Mouse (Mus musculus) kidney, embryonic 15.5 days (tissue): Measurements from ENCODE around the gene Taf8. TPM values are rescaled to one million over a fixed set of nuclear protein-coding genes. Genes with fewer than 3 reads are reported as not detected.
"Not testable (repeated sequence)": the region's sequence is repeated elsewhere in the genome, so short reads cannot be mapped to it uniquely, and the experiment has no call there.

ENCODE experiments used
- ATAC-seq: fragments of 200-750 bp; cut with Nextera tagmentation; replicated peaks from 2 replicates; pipeline ENCODE4 v1.8.0; 2017; ENCODE audit warnings: moderate TSS enrichment; ENCODE audit not compliant: low FRiP score
- H3K27ac ChIP-seq: fragments of 300-500 bp; sonication (generic); 2 replicates; pipeline ENCODE4 v1.5.1; 2015; ENCODE audit warnings: mild to moderate bottlenecking, inconsistent platforms
- H3K27me3 ChIP-seq: fragments of 300-500 bp; sonication (generic); 2 replicates; pipeline ENCODE4 v1.6.1; 2015; ENCODE audit warnings: inconsistent platforms
- H3K36me3 ChIP-seq: fragments of 300-500 bp; sonication (generic); 2 replicates; pipeline ENCODE4 v1.6.1; 2015; ENCODE audit warnings: inconsistent platforms
- H3K4me1 ChIP-seq: fragments of 300-500 bp; sonication (generic); 2 replicates; pipeline ENCODE4 v1.6.1; 2015; ENCODE audit warnings: inconsistent platforms
- H3K4me2 ChIP-seq: fragments of 300-500 bp; sonication (generic); 2 replicates; pipeline ENCODE4 v1.6.1; 2015; ENCODE audit warnings: moderate library complexity, mild to moderate bottlenecking, inconsistent platforms
- H3K4me3 ChIP-seq: fragments of 300-500 bp; sonication (generic); replicated peaks from 2 replicates; pipeline ENCODE4 v1.5.1; 2015; ENCODE audit warnings: mild to moderate bottlenecking, inconsistent platforms
- H3K9ac ChIP-seq: fragments of 300-500 bp; sonication (generic); 2 replicates; pipeline ENCODE4 v1.6.1; 2015; ENCODE audit warnings: mild to moderate bottlenecking, inconsistent platforms
- H3K9me3 ChIP-seq: fragments of 300-500 bp; sonication (generic); replicated peaks from 2 replicates; pipeline ENCODE4 v1.6.1; 2016; ENCODE audit warnings: inconsistent platforms
- WGBS: fragments of 180-500 bp; shearing (Covaris S2); methylation state at CpG from one replicate; pipeline ENCODE4 v1.1.7; 2015; ENCODE audit warnings: mixed read lengths; 5-methylcytosine and 5-hydroxymethylcytosine counted together
- polyA plus RNA-seq: library from polyadenylated mRNA; unstranded; fragments of >200 nt; fragmentation: Nextera tagmentation; extraction: Ambion mirVana; gene quantifications from 2 replicates; pipeline ENCODE4 v1.2.1, GENCODE M21; 2015

Gene Taf8
- polyA plus RNA-seq, 1 experiment from 2014 or later, result 37.0 TPM

DNA sequence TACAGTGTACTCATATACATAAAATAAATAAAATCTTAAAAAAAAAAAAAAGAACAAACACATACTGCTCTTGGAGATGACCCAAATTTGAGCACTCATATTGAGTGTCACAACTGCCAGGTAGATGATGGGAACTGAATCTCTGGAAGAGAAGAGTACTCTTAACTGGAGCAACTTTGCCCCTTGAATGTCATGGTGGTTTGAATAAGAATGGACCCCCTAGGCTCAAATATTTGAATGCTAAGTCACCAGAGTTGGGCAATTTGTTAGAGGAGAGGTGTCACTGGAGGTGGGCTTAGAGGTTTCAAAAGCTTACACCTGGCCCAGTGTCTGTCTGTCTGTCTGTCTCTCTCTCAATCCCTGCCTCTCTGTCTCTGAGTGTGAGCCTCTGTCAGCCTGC, 1.6 kb upstream of the Taf8 start:
- 0 out of 2 replicates have a peak overlapping the region, but pooled peaks have one; percentile 76 for H3K27ac ChIP-seq
- peaks cover 21% of the 10 kb centered on the region for H3K36me3 ChIP-seq
- no peak for ATAC-seq
- H3K9ac ChIP-seq, result 0 out of 2 replicates have a peak overlapping the region, but pooled peaks have one; percentile 53
- no peak overlapping the region for H3K4me2 ChIP-seq
- H3K27me3 ChIP-seq, result no peaks in the 10 kb centered on the region
- no peak overlapping the region for H3K4me3 ChIP-seq
- no peaks in the 10 kb centered on the region for H3K9me3 ChIP-seq
- peaks cover 49% of the 10 kb centered on the region for H3K4me1 ChIP-seq

DNA sequence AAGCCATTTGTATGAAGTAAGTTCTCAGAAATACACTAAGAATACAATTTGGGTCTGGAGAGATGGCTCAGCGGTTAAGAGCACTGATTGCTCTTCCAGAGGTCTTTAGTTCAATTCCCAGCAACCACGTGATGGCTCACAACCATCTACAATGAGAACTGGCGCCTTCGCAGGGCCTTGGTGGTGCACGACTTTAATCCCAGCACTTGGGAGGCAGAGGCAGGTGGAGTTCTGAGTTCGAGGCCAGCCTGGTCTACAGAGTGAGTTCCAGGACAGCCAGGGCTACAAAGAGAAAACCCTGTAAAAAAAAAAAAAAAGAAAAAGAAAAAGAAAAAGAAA, 584 bp upstream of the Taf8 start:
- 81% methylated on average over 6 of the region's 6 CpGs for WGBS
- Histone ChIP-seq H3K4me2 (peak overlapping the region; percentile 92), H3K27ac (peak overlapping the region; percentile 42; the same call in 1 of the 2 replicates), H3K36me3 (peaks cover 29% of the 10 kb centered on the region), H3K4me3 (peak overlapping the region; percentile 69; the same call in 1 of the 2 replicates), H3K4me1 (peaks cover 40% of the 10 kb centered on the region)
- not testable (repeated sequence) for ATAC-seq, H3K27me3 ChIP-seq, H3K9ac ChIP-seq, H3K9me3 ChIP-seq

DNA sequence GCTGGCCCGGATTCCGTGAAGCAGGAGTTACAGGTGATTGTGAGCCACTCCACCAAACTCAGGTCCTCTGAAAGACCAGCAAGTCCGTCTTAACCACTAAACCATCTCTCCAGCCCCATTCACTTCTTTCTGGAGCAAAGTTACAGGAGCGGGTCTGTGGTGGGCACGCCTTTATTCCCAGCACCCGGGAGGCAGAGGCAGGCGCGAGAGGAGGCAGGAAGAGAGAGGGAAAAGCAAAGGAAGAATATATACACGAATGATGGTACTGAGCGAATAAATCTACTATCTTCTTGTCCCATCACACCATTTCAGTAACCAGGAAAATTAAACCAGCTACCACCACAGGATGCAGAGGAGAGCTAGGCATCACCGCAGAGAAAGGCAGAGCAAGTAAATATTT, 561 bp downstream of the Taf8 start:
- Histone ChIP-seq H3K27me3 (no peaks in the 10 kb centered on the region), H3K4me3 (peak overlapping the region; percentile 69), H3K9ac (peak overlapping the region; percentile 71), H3K4me1 (peaks cover 35% of the 10 kb centered on the region), H3K9me3 (no peaks in the 10 kb centered on the region), H3K36me3 (peaks cover 40% of the 10 kb centered on the region), H3K4me2 (peak overlapping the region; percentile 92), H3K27ac (0 out of 2 replicates have a peak overlapping the region, but pooled peaks have one; percentile 50)
- 6% methylated on average over 11 of the region's 11 CpGs for WGBS
- ATAC-seq, result no peak

DNA sequence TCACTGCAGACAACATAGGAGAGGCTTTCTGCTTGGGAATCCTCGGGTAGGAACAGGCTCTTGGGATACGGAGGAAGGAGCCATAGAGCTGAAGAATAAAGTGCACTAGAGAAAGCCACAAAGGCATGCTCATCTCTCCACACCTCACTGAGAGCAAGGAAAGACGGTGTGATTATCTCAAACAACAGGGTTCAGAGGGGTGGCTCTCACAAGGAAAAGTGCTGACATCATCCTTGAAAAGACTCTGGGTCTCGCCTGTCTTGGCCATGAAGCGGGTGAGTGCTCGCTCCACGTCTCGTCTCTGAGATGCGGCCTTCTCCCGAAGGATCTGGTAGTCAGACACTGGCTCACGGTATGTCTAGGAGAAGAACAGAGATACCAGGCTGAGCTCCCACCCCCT, 8.0 kb downstream of the Taf8 start:
- no peak for ATAC-seq
- no peak overlapping the region for H3K9ac ChIP-seq
- no peaks in the 10 kb centered on the region for H3K4me1 ChIP-seq
- no peaks in the 10 kb centered on the region for H3K9me3 ChIP-seq
- no peak overlapping the region for H3K4me3 ChIP-seq
- H3K36me3 ChIP-seq, result peaks cover 98% of the 10 kb centered on the region
- 91% methylated on average over 11 of the region's 11 CpGs for WGBS
- no peak overlapping the region for H3K27ac ChIP-seq
- H3K4me2 ChIP-seq, result no peak overlapping the region
- no peaks in the 10 kb centered on the region for H3K27me3 ChIP-seq

DNA sequence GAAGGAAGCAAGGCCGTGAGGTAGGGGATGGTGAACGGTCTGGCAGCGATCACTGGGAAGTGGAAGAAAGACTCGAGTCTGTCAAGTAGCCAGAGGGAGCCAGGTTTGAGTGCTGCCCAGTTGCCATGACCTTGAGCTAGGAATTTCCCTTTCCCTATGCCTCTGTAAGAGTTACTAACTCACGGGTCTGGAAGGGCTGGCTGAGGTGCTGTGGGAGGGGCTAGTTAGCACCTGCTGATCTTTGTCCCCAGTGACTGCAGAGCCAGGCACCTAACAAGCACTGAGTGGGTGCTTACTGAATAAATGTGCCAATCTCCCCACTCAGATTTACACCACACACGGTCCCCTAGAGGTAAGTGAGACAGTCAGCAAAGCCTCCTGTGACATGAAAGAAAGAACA, 8.4 kb downstream of the Taf8 start:
- ATAC-seq, result no peak
- H3K4me3 ChIP-seq, result no peak overlapping the region
- 90% methylated on average over 6 of the region's 6 CpGs for WGBS

DNA sequence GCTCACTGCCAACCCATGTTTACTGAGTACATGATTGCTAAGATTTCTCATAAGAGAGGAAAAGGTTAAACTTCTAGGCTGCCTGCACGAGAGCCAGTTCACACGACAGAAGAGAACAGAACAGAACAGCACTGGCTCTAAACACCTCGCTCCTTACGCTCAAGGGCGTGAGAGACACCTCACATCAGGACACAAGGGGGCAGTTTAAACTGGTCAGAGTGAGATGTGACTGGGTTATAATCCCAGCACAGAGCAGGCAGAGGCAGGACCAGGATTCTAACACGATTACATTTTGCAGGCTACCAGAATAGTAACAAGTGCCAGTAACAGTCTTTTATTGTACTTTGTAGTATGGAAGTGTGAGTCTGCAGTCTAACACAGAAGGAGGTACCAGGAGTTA, 9.4 kb downstream of the Taf8 start:
- no peak overlapping the region for H3K4me3 ChIP-seq
- no peaks in the 10 kb centered on the region for H3K9me3 ChIP-seq
- H3K4me2 ChIP-seq, result no peak overlapping the region
- H3K4me1 ChIP-seq, result no peaks in the 10 kb centered on the region
- ATAC-seq, result no peak
- WGBS, result 76% methylated on average over 6 of the region's 6 CpGs
- no peak overlapping the region for H3K27ac ChIP-seq
- no peaks in the 10 kb centered on the region for H3K27me3 ChIP-seq
- H3K9ac ChIP-seq, result no peak overlapping the region
- peaks cover 99% of the 10 kb centered on the region for H3K36me3 ChIP-seq

More for the DNA sequence above, 8.4 kb downstream of the Taf8 start:
- Histone ChIP-seq H3K27ac (no peak overlapping the region), H3K9me3 (no peaks in the 10 kb centered on the region), H3K4me2 (no peak overlapping the region), H3K36me3 (peaks cover 98% of the 10 kb centered on the region), H3K4me1 (no peaks in the 10 kb centered on the region), H3K9ac (no peak overlapping the region), H3K27me3 (no peaks in the 10 kb centered on the region)

DNA sequence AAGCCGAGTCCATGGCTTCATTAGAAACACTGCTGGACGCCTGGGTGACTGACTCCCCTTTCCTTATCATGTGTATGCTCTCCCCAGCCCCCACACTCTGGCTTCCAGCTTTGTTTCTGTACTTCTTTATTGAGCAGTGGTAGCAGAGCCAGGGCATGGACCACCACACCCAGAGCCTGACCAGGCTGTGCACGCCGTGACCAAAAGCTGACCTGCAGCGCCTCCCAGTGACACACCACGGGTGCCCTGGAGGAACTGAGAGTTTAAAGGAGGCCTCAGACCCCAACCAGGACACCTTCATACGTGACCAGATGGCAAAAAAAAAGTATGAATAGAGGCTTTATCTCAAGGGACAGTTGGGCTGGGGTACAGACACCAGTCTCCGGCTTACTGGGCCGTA, 11.3 kb downstream of the Taf8 start:
- H3K36me3 ChIP-seq, result peaks cover 85% of the 10 kb centered on the region

DNA sequence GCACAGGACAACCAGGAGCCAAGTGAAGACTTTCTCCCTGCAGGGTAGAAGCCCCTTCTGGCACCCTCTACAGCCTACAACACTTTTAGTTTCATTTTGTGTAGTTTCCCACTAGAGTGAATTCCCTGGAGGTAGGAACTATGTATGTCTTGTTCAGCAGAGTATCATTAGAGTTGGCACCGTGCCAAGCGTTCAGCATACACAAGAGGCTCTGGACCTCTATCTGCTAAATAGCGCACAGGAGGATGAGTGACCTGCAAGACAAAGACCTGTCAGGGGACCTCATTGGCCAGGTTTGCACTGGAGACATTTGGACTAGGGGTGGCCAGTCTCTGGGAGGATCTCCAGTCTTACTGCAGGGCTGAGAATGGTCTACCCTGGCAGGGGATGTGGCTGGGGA, 16.3 kb downstream of the Taf8 start:
- Histone ChIP-seq H3K4me2 (no peak overlapping the region), H3K27me3 (no peaks in the 10 kb centered on the region), H3K9me3 (no peaks in the 10 kb centered on the region), H3K27ac (peak overlapping the region; percentile 85), H3K36me3 (peaks cover 35% of the 10 kb centered on the region), H3K4me1 (peaks cover 24% of the 10 kb centered on the region), H3K4me3 (no peak overlapping the region), H3K9ac (no peak overlapping the region)
- WGBS, result 83% methylated on average over 3 of the region's 3 CpGs
- no peak for ATAC-seq

More for the DNA sequence above, 11.3 kb downstream of the Taf8 start:
- Histone ChIP-seq H3K9ac (no peak overlapping the region), H3K4me1 (peaks cover 4% of the 10 kb centered on the region), H3K9me3 (no peaks in the 10 kb centered on the region), H3K4me2 (no peak overlapping the region), H3K27me3 (no peaks in the 10 kb centered on the region), H3K4me3 (no peak overlapping the region), H3K27ac (no peak overlapping the region)
- 87% methylated on average over 9 of the region's 9 CpGs for WGBS
- ATAC-seq, result no peak

DNA sequence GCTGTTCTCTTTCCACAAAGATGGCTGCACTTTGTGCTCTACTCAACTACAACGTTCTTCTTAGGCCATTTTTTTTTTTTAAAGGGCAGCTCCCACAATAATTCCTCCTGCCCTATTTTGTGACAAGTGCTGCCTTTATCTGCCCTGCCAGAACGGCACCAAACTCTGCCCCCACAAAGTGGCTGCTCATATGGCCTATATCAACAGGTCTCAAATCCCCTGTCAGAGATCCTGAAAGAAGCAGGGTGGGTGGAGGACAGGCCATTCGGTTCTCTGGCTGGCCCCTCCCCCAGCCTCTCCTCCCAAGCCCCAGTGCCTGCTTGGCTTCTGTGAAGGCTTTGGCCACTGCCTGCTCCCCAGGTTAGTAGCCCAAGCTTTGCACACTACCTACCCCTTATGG, 17.1 kb downstream of the Taf8 start:
- 0% methylated on average over 3 of the region's 3 CpGs for WGBS
- ATAC-seq, result 0 out of 2 replicates have a peak, but pooled peaks have one; percentile 10
- Histone ChIP-seq H3K9me3 (no peaks in the 10 kb centered on the region), H3K9ac (no peak overlapping the region), H3K4me3 (no peak overlapping the region), H3K27me3 (no peaks in the 10 kb centered on the region), H3K27ac (peak overlapping the region; percentile 85), H3K4me1 (peaks cover 24% of the 10 kb centered on the region), H3K4me2 (no peak overlapping the region), H3K36me3 (peaks cover 27% of the 10 kb centered on the region)

DNA sequence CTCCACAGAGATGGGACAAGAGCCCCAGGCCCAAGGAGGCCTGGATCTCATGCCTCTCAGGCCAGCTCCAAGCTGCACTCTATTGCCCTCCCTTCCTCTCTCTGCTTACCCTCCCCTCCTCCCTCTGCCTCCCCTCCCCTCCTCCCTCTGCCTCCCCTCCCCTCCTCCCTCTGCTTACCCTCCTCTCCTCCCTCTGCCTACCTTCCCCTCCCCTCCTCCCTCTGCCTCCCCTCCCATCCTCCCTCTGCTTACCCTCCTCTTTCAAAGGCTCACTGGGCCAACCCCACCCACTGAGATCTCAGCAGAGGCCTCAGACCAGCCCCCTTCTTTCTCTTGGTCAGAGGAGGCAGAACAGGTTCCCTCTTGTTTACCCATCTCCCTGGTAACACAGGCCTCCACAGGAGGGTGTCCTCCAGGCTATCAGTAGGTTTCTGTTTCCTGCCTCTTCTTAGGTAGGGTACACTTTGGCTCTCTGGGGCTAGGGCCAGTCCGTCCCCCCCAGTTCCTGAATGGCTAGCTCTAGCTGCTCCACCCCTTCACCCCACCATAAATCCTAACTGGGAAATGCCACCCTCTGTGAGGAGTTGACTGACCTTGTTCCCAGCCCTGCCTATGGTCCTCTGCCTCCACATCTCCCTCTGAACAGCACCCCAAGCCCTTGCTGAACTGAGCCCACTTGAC, 17.7 kb downstream of the Taf8 start:
- Histone ChIP-seq H3K36me3 (peaks cover 21% of the 10 kb centered on the region), H3K27ac (peak overlapping the region; percentile 85), H3K9me3 (no peaks in the 10 kb centered on the region), H3K27me3 (no peaks in the 10 kb centered on the region), H3K4me1 (peaks cover 24% of the 10 kb centered on the region), H3K4me3 (no peak overlapping the region), H3K9ac (no peak overlapping the region), H3K4me2 (no peak overlapping the region)
- 38% methylated on average over 1 of the region's 1 CpGs for WGBS
- ATAC-seq, result peak; percentile 86

DNA sequence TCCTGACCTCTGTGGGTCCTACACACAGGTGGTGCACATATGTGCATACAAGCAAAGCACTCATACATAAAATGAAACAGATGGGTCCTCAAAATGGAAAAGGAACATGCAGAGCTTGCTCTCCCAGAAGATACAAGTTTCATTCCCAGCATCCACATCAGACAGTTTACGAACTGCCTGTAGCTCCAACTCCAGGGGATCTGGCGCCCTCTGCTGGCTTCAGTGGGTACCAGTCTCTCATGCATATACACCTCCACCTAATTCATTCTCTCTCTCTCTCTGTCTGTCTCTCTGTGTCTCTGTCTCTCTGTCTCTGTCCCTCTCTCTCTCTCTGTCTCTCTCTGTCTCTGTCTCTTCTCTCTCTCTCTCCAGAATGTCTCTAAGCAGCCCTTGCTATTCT, 19.7 kb downstream of the Taf8 start:
- no peaks in the 10 kb centered on the region for H3K9me3 ChIP-seq
- no peak overlapping the region for H3K27ac ChIP-seq
- H3K36me3 ChIP-seq, result 0 out of 2 replicates have a peak, but pooled peaks cover 1% of the 10 kb centered on the region
- no peak overlapping the region for H3K9ac ChIP-seq
- no peak overlapping the region for H3K4me2 ChIP-seq
- no peaks in the 10 kb centered on the region for H3K27me3 ChIP-seq
- WGBS, result 50% methylated on average over 2 of the region's 2 CpGs
- H3K4me3 ChIP-seq, result no peak overlapping the region
- no peak for ATAC-seq
- H3K4me1 ChIP-seq, result peaks cover 24% of the 10 kb centered on the region

DNA sequence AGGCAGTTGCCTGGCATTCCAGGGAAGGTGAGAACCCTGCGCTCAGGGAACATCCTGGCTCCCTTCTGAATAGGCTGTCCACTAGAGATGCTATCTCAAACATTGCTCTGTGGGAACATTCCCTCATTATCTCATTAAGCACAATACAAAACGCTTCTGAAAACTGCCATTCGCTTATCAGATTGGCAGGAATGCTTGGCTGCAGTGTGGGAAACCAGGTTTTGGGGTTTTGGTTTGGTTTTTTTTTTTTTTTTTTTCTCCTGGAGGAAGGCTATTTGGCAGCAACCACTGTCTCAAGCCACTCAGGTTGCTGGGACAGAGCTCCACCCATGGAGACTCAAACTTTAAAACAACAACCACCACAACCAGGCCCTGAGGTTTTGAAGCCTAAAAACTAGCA, 22.2 kb downstream of the Taf8 start:
- ATAC-seq, result no peak
- WGBS, result 52% methylated on average over 3 of the region's 3 CpGs
- Histone ChIP-seq H3K4me3 (no peak overlapping the region), H3K36me3 (no peaks in the 10 kb centered on the region), H3K4me2 (no peak overlapping the region), H3K27ac (no peak overlapping the region), H3K9me3 (no peaks in the 10 kb centered on the region), H3K4me1 (peaks cover 11% of the 10 kb centered on the region), H3K9ac (no peak overlapping the region), H3K27me3 (no peaks in the 10 kb centered on the region)

DNA sequence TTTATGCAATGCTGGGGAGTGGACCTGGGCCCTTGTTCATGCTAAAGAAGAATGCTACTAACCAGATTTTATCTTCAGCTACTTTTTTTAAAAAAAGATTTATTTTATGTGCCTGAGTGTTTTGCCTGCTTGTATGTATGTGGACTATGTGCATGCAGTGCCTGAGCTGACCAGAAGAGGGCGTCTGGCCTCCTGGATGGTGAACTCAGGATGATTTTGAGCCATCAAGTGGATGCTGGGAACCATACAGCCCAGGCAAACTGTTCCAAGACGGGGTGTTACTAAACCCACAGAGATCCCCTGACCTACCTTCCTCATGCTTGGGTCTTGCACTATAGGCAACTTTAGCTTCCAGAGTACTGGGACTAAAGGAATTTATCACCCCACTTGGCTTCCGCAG, 26.4 kb downstream of the Taf8 start:
- Histone ChIP-seq H3K36me3 (no peaks in the 10 kb centered on the region), H3K27me3 (no peaks in the 10 kb centered on the region), H3K4me1 (peaks cover 17% of the 10 kb centered on the region), H3K9ac (no peak overlapping the region), H3K27ac (no peak overlapping the region), H3K9me3 (no peaks in the 10 kb centered on the region), H3K4me2 (no peak overlapping the region), H3K4me3 (no peak overlapping the region)
- ATAC-seq, result no peak
- WGBS, result 59% methylated on average over 3 of the region's 3 CpGs
